Mouse (Mus musculus) cerebellum, postnatal 4 days (tissue): ENCODE measurements around the gene B020031M17Rik.
"Not testable (repeated sequence)": the region's sequence is repeated elsewhere in the genome, so short reads cannot be mapped to it uniquely, and the experiment has no call there.

Experiments used
- DNase-seq, 2 experiments: peaks; one replicate each; pipeline ENCODE4 v3.0.0; 2022; ENCODE audit warnings: low spot score in 2 of 2, mixed read lengths in 1 of 2

The B020031M17Rik gene

DNA sequence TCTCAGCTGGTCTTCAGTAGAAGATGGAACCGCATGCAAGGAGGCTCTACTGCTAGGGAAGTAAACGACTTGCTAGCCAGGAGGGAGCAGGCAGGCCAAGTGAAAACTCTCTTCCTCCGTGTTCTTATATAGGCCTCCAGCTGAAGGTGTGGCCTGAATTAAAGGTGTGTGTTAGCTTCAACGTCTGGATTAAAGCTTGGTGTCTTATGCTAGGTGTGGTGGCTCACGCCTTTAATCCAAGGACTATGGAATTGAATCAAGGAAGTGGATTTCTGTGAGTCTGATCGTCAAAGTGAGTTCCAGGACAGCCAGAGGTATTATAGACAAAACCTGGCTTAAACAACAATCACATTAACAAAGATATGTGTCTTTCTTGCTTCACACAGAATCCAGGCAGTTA, at the start of gene B020031M17Rik:
TSS of gene B020031M17Rik (minus strand) at position 101 of the 400 bp plus-strand sequence.
- DNase-seq, result not testable (repeated sequence)

DNA sequence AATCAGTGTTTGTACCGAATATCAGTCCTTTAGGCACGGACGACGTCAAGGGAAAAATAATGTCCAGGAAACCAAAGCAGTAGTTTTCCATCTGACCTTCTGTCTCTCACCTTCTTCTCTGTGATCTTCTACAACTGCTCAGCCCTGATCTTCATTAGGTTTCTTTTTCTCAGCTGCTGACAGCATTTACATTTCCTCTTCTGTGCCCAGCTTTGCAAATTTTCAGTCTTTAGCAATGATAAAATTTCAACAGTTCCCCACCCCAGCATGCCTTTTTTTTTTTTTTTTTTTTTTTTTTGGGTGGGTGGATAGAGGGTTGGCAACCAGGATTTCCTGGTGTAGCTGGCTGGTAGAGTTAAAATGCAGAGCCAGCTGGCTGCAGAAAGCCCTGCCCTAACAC, 48.6 kb upstream of the B020031M17Rik start:
- DNase-seq, result not testable (repeated sequence)

GRCm38 (mm10) chr13:119998442-119999086, 48.0 kb upstream of the B020031M17Rik start:
- not testable (repeated sequence) for DNase-seq

DNA sequence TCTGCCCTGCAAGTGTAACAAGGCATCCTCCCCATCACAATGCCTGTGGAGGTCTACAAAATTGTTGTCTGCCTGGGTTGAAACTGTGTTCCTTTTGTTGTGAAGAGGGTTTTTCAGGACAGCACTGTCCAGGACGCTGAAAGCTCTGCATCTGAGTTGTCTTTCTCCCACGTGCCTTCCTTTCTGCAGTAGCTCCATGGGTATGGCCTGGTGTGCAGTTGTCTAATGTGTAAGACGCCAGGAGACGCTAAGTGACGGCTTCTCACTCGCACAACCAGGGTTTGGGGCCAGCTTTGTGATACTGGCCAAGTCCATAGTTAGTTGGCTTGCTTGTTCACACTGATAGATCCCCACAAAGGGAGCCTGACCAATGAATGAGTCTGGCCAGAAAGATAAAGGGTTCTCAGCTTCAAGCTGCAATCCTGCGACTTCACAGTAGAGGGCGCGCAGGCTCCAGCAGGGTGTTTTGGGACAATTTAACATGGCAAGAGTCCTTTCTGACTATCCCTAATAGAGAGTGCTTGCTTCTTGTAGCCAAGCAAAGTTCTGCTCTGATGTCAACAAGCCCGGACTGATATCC, 41.4 kb upstream of the B020031M17Rik start:
- DNase-seq, result not testable (repeated sequence)

- not testable (repeated sequence) for DNase-seq
These were observed 40.7 kb upstream of the B020031M17Rik start for GRCm38 (mm10) chr13:119991264-119991663.

- DNase-seq, result not testable (repeated sequence)
These were observed 18.6 kb upstream of the B020031M17Rik start for GRCm38 (mm10) chr13:119969163-119969562.

GRCm38 (mm10) chr13:119968193-119968592, 17.6 kb upstream of the B020031M17Rik start:
- not testable (repeated sequence) for DNase-seq

DNA sequence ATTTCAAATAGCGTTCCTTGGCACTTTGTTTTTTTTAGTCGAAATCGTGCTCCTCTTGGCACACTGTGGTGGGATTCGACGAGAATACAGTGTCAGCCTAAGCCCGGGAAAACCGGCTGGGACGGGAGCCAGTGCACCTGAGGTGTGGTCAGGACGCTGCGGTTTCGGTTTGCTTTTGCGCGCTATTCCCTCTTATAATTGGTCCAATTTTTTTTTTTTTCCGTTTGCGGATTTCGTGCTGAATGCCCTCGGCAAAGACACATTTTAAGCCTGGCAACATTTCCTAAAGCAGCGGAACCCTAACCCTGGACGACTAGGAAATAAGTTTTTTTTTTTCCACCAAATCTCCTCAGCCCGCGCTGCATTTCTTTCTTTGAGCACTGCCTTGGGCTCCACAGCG, 15.4 kb upstream of the B020031M17Rik start:
- peak in 1 of 2 experiments; percentile 15 for DNase-seq

DNA sequence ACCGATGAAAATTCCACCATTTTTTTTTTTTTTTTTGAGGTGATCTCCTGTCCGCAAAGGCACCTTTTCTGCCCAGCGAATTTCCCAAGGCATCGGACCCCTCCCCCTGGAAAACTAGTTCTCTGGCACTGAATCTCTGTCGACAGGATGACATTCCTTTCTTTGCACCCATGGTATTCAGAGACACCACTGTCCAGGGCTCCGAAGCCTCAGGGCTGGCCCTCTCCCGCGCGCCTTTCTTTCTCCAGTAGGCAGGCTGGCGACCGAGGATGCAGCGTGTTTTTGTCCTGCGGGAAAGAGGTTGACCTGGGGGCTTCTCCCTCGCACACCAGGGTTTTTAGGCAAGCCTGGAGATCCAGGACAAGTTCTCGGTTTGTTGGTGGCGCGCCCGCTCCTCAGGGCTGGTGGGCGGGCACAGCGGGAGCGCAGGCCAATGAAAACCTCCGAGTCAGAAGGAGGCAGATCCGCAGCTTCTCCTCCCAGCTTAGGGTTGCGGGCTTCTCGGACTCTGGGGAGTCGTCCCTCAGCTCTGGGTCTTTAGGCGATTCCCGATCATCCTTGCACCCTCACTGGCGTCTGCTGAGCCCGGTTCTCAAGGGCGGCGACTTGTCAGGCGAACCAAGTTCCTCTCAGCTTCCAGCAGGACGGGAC, 14.8 kb upstream of the B020031M17Rik start:
- DNase-seq, result not testable (repeated sequence)

DNA sequence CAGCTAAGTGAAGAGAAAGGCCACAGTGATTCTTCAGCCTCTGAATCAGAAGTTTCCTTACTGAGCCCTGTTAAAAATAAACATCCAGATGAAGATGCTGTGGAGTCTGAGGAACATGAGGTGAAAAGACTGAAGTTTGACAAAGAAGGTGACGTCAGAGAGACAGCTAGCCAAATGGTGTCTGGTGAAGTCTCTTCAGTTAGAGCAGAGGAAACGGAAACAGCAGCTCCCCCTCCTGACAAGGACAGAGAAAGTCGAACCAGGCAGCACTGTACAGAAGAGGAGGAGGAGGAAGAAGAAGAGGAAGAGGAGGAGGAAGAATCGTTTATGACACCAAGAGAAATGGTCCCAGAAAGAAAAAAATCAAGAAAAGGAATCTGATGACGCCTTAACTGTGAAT, 12.2 kb upstream of the B020031M17Rik start:
- DNase-seq, result not testable (repeated sequence)

- not testable (repeated sequence) for DNase-seq
These were observed 5.0 kb upstream of the B020031M17Rik start for GRCm38 (mm10) chr13:119955567-119955966.

- DNase-seq, result not testable (repeated sequence)
These were observed 4.5 kb upstream of the B020031M17Rik start for GRCm38 (mm10) chr13:119955089-119955488.

DNA sequence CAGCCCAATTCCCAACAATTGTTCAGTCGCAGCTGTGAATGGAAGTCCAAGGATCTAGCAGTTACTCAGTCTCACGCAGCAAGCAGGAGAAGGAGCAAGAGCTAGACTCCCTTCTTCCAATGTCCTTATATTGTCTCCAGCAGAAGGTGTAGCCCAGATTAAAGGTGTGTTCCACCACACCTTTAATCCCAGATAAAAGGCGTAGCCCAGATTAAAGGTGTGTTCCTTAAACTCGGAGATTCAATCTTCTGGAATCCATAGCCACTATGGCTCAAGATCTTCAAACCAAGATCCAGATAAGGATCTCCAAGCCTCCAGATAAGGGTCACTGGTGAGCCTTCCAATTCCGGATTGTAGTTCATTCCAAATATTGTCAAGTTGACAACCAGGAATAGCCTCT, 21.4 kb downstream of the B020031M17Rik start, which contains the start of gene Gm21761:
TSS of gene Gm21761 (minus strand) at position 101 of the 400 bp plus-strand sequence.
- not testable (repeated sequence) for DNase-seq

- not testable (repeated sequence) for DNase-seq
These were observed 25.8 kb downstream of the B020031M17Rik start for GRCm38 (mm10) chr13:119924597-119925340.

GRCm38 (mm10) chr13:119916966-119917722, 33.5 kb downstream of the B020031M17Rik start:
- DNase-seq, result not testable (repeated sequence)

DNA sequence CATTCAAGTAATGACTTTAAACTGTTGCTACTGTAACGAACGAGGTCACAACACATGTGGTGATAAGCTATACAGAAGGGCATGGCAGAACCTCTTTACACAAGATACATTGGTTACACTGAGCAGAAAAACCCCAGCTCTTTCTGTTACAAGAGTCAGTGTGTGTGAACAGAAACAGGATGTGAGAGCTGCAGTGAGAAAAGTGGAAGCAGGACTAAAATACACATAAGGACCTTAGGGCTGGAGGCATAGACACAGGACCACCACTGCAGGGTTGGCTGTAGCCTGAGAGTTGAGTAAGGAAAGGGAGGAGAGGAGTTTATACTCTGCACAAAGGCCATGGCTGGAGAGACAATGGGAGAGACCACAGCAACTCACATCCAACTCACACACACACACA, 34.2 kb downstream of the B020031M17Rik start:
- not testable (repeated sequence) for DNase-seq
